Mouse (Mus musculus) thymus, adult 2 months (tissue): Measurements from ENCODE around the gene Vsx1.

ENCODE experiments used
- CTCF ChIP-seq: fragments of 200-500 bp; IDR thresholded peaks from 2 replicates; pipeline ENCODE4 v1.5.1; 2012; ENCODE audit warnings: mild to moderate bottlenecking, control low read depth, low read length, moderate library complexity, borderline replicate concordance; ENCODE audit not compliant: control insufficient read depth, poor library complexity, insufficient read depth; ENCODE audit errors: extremely low read depth
- POLR2A ChIP-seq: fragments of 200-500 bp; IDR thresholded peaks from 2 replicates; pipeline ENCODE4 v1.6.1; 2012; ENCODE audit warnings: mild to moderate bottlenecking, low read length, control low read depth, moderate library complexity; ENCODE audit not compliant: control insufficient read depth, poor library complexity, insufficient read depth; ENCODE audit errors: extremely low read depth

- TF ChIP-seq POLR2A (no peak), CTCF (no peak)
Observed at GRCm38 (mm10) chr2:150651366-150651765, 37.8 kb downstream of the Vsx1 start.
